Mouse (Mus musculus) hindbrain, embryonic 15.5 days (tissue): ENCODE measurements around the gene Slc24a1. TPM values are rescaled to one million over a fixed set of nuclear protein-coding genes. Genes with fewer than 3 reads are reported as not detected.
A peak's percentile ranks its signal among the peaks of the same experiment; 100 is the strongest.

Experiments
- ATAC-seq: fragments of 200-750 bp; cut with Nextera tagmentation; 2 replicates; pipeline ENCODE4 v1.8.0; 2017; ENCODE audit warnings: low read depth, moderate number of reproducible peaks, moderate TSS enrichment; ENCODE audit not compliant: low FRiP score
- H3K27ac ChIP-seq: fragments of 300-500 bp; sonication (generic); replicated peaks from 2 replicates; pipeline ENCODE4 v1.5.1; 2015; ENCODE audit warnings: mild to moderate bottlenecking, inconsistent platforms
- H3K27me3 ChIP-seq: fragments of 300-500 bp; sonication (generic); 2 replicates; pipeline ENCODE4 v1.6.1; 2015; ENCODE audit warnings: control low read depth, inconsistent platforms
- H3K36me3 ChIP-seq: fragments of 300-500 bp; sonication (generic); 2 replicates; pipeline ENCODE4 v1.6.1; 2015; ENCODE audit warnings: control low read depth, inconsistent platforms
- H3K4me1 ChIP-seq: fragments of 300-500 bp; sonication (generic); replicated peaks from 2 replicates; pipeline ENCODE4 v1.6.1; 2015; ENCODE audit warnings: control low read depth, inconsistent platforms
- H3K4me2 ChIP-seq: fragments of 300-500 bp; sonication (generic); 2 replicates; pipeline ENCODE4 v1.6.1; 2015; ENCODE audit warnings: moderate library complexity, mild to moderate bottlenecking, inconsistent platforms
- H3K4me3 ChIP-seq: fragments of 300-500 bp; sonication (generic); 2 replicates; pipeline ENCODE4 v1.5.1; 2015; ENCODE audit warnings: mild to moderate bottlenecking, inconsistent platforms
- H3K9ac ChIP-seq: fragments of 300-500 bp; sonication (generic); 2 replicates; pipeline ENCODE4 v1.6.1; 2015; ENCODE audit warnings: inconsistent platforms
- H3K9me3 ChIP-seq: fragments of 300-500 bp; sonication (generic); 2 replicates; pipeline ENCODE4 v1.6.1; 2016; ENCODE audit warnings: control low read depth, inconsistent platforms
- WGBS: fragments of 180-500 bp; shearing (Covaris S2); methylation state at CpG from one replicate; pipeline ENCODE4 v1.1.7; 2015; 5-methylcytosine and 5-hydroxymethylcytosine counted together
- polyA plus RNA-seq: library from polyadenylated mRNA; unstranded; fragments of >200 nt; fragmentation: Nextera tagmentation; extraction: Ambion mirVana; gene quantifications from 2 replicates; pipeline ENCODE4 v1.2.1, GENCODE M21; 2015

Gene Slc24a1
- polyA plus RNA-seq, 1 experiment from 2014 or later = 0.10 TPM

DNA sequence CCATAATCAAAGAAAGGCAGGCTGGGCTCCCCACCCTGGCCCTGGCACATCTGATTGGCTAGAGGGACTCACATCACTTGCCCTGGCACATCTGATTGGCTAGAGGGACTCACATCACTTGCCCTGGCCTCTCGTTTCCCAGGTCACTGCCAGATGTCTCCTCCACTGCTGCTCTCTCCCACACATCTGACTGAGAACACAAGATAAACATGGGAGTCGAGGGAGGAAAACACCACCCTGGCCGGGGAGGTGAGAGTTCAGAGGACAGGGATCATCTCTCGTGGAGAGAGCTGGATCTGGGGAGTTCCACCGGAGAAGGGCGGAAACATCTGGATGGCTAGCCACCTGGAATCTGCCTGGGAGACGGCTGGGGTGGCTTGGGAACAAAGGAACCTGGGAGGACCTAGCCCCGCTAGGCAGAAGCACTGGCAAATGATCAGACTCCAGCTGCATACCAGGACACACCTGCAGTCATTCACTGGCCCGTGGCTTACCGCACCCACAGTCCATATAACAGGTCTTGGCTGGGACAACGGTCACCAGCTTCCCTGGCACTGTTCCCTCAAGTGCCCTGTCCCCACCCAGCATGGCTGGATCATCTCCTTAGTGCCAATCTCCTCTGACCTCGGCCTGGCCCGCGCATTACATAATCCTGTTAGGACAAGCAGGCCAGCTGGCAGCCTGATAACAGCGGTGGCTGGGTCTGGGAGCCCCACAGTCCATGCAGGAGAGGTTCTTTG is 17.2 kb downstream of the Slc24a1 start:
- no peaks in the 10 kb centered on the region for H3K36me3 ChIP-seq
- no peak overlapping the region for H3K4me2 ChIP-seq
- H3K9me3 ChIP-seq = no peaks in the 10 kb centered on the region
- no peak overlapping the region for H3K4me3 ChIP-seq
- H3K27ac ChIP-seq = no peak overlapping the region
- no peak overlapping the region for H3K9ac ChIP-seq
- WGBS = 62% methylated on average over 15 of the region's 15 CpGs
- H3K4me1 ChIP-seq = no peaks in the 10 kb centered on the region
- ATAC-seq = no peak; the same call in 1 of the 2 replicates
- no peaks in the 10 kb centered on the region for H3K27me3 ChIP-seq

GRCm38 (mm10) chr9:64931751-64932610 is 19.4 kb downstream of the Slc24a1 start:
- no peak overlapping the region for H3K4me2 ChIP-seq
- no peaks in the 10 kb centered on the region for H3K27me3 ChIP-seq
- no peak overlapping the region for H3K4me3 ChIP-seq
- no peaks in the 10 kb centered on the region for H3K36me3 ChIP-seq
- H3K27ac ChIP-seq = no peak overlapping the region
- WGBS = 80% methylated on average over 7 of the region's 7 CpGs
- ATAC-seq = no peak
- 0 out of 2 replicates have a peak, but pooled peaks cover 1% of the 10 kb centered on the region for H3K4me1 ChIP-seq
- no peak overlapping the region for H3K9ac ChIP-seq
- no peaks in the 10 kb centered on the region for H3K9me3 ChIP-seq

GRCm38 (mm10) chr9:64930256-64930655 is 21.2 kb downstream of the Slc24a1 start:
- 86% methylated on average over 4 of the region's 4 CpGs for WGBS
- no peaks in the 10 kb centered on the region for H3K36me3 ChIP-seq
- H3K4me1 ChIP-seq = peaks cover 10% of the 10 kb centered on the region
- no peak overlapping the region for H3K4me2 ChIP-seq
- H3K9ac ChIP-seq = no peak overlapping the region
- no peak for ATAC-seq
- no peak overlapping the region for H3K27ac ChIP-seq
- no peaks in the 10 kb centered on the region for H3K27me3 ChIP-seq
- H3K9me3 ChIP-seq = no peaks in the 10 kb centered on the region
- no peak overlapping the region for H3K4me3 ChIP-seq

GRCm38 (mm10) chr9:64926201-64926991 is 25.0 kb downstream of the Slc24a1 start:
- Histone ChIP-seq H3K36me3 (no peaks in the 10 kb centered on the region), H3K9ac (no peak overlapping the region), H3K4me3 (no peak overlapping the region), H3K4me2 (no peak overlapping the region), H3K9me3 (no peaks in the 10 kb centered on the region), H3K27me3 (no peaks in the 10 kb centered on the region), H3K4me1 (peaks cover 10% of the 10 kb centered on the region), H3K27ac (no peak overlapping the region; the same call in 1 of the 2 replicates)
- ATAC-seq = peak; percentile 78; the same call in 1 of the 2 replicates
- WGBS = 69% methylated on average over 8 of the region's 8 CpGs

DNA sequence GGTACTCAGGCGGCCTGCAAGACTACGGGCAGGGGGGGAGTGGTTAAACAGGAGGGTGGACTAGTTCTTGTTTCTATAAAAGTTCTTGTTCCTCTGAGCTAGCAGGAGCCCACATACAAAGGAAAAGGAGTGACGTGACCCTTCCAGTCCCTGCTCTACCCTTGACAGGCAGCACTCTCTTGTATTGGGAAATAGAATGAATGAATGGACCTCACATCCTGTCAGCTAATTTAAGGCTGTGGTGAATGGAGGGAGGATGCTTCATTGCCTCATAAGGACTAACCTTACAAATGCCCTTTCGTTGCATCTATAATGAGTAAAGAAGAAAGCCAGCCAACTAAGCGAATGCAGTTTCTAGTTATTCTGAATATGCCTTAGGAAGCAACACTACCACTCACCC is 25.6 kb downstream of the Slc24a1 start:
- Histone ChIP-seq H3K27me3 (no peaks in the 10 kb centered on the region), H3K4me1 (peaks cover 10% of the 10 kb centered on the region), H3K27ac (no peak overlapping the region; the same call in 1 of the 2 replicates), H3K36me3 (no peaks in the 10 kb centered on the region), H3K4me2 (no peak overlapping the region), H3K4me3 (no peak overlapping the region), H3K9me3 (no peaks in the 10 kb centered on the region), H3K9ac (no peak overlapping the region)
- no peak for ATAC-seq
- 44% methylated on average over 5 of the region's 5 CpGs for WGBS

DNA sequence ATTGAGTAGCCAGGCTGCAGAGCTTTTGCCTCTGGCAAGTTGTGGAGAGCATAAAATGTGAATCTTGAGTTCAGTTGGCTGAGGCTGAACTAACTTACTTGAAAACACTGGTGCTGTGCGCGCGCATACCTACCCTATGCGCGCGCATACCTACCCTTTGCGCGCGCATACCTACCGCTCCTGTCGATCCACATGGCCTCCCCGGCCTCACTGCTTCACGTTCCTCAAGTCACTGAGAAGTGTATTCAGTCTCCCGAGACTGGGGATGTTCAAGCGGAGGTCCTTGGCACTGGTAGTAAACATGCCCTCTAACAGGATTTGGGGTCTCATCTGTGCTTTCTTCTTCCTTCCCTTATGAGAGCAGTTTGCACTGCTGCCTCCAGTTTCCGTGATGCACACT is 32.8 kb downstream of the Slc24a1 start:
- H3K4me2 ChIP-seq = no peak overlapping the region
- 37% methylated on average over 16 of the region's 16 CpGs for WGBS
- no peak overlapping the region for H3K4me3 ChIP-seq
- no peaks in the 10 kb centered on the region for H3K9me3 ChIP-seq
- H3K36me3 ChIP-seq = peaks cover 12% of the 10 kb centered on the region
- no peak overlapping the region for H3K9ac ChIP-seq
- no peak for ATAC-seq
- no peak overlapping the region for H3K27ac ChIP-seq
- H3K4me1 ChIP-seq = no peaks in the 10 kb centered on the region
- no peaks in the 10 kb centered on the region for H3K27me3 ChIP-seq

DNA sequence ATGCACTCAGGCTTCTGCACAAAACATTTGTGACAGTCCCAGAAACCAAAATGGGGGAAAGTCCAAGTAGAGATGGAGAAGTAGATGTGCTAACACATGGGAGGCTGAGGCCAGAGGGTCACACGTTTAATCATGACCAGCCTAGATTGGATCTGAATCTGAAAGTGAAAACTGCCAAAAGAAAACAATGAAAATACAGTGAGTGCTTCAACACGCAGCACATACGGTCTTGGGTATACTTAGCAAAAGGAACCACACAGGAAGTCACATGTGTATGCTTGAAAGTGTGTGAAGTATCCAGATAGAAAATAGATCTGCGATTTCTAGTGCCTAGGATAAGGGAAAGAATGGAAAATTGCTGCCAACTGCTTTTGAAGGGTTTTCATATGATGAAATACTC is 36.8 kb downstream of the Slc24a1 start:
- no peak overlapping the region for H3K27ac ChIP-seq
- 88% methylated on average over 4 of the region's 4 CpGs for WGBS
- H3K36me3 ChIP-seq = peaks cover 43% of the 10 kb centered on the region
- H3K9ac ChIP-seq = no peak overlapping the region
- no peaks in the 10 kb centered on the region for H3K27me3 ChIP-seq
- no peak overlapping the region for H3K4me2 ChIP-seq
- H3K9me3 ChIP-seq = no peaks in the 10 kb centered on the region
- no peaks in the 10 kb centered on the region for H3K4me1 ChIP-seq
- no peak overlapping the region for H3K4me3 ChIP-seq
- no peak for ATAC-seq

GRCm38 (mm10) chr9:64913973-64914372 is 37.4 kb downstream of the Slc24a1 start:
- ATAC-seq = no peak
- WGBS = 87% methylated on average over 2 of the region's 2 CpGs
- Histone ChIP-seq H3K9me3 (no peaks in the 10 kb centered on the region), H3K4me3 (no peak overlapping the region), H3K27me3 (no peaks in the 10 kb centered on the region), H3K27ac (no peak overlapping the region), H3K4me1 (no peaks in the 10 kb centered on the region), H3K36me3 (peaks cover 46% of the 10 kb centered on the region), H3K9ac (no peak overlapping the region), H3K4me2 (no peak overlapping the region)

DNA sequence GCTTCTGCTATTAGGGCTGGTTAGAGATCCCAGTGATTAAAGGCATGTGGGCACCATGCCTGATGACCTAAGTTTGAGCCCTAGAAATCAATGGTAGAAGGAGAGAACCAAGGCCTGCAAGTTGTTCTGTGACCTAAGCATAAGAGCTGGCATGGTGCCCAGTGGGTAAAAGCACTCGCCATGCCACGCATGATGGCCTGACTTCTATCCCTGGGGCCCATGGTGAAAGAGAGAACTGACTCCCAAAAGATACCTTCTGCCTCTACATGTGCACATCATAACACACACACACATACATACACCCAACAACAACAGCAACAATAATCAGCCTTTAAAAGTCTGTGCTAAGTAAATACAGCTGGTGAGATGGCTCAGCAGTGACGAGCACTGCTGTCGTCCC is 38.0 kb downstream of the Slc24a1 start:
- peaks cover 46% of the 10 kb centered on the region for H3K36me3 ChIP-seq

DNA sequence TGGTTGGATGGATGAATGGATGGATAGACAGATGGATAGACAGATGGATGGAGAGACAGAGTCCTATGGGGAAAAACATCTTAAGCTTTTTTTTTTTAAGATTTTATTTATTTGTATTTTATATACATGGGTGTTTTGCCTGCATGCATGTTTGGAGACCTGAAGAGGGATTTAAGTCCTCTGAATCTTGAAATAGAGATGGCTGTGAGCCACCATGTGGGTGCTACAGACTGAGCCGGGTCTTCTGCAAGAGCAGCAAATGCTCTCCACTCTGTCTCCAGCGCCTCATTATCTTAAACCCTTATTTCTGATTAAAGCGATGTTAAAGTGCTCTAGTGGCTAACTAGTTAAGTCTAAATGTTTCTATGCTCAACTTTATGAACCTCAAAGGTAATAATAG is 44.0 kb downstream of the Slc24a1 start:
- peaks cover 52% of the 10 kb centered on the region for H3K36me3 ChIP-seq
- WGBS = 92% methylated on average over 3 of the region's 3 CpGs
- no peak overlapping the region for H3K27ac ChIP-seq

More for the DNA sequence above, 38.0 kb downstream of the Slc24a1 start:
- no peak for ATAC-seq
- H3K27me3 ChIP-seq = no peaks in the 10 kb centered on the region
- WGBS = 93% methylated on average over 4 of the region's 4 CpGs
- no peak overlapping the region for H3K4me3 ChIP-seq
- H3K9me3 ChIP-seq = no peaks in the 10 kb centered on the region
- no peak overlapping the region for H3K27ac ChIP-seq
- no peak overlapping the region for H3K4me2 ChIP-seq
- no peaks in the 10 kb centered on the region for H3K4me1 ChIP-seq
- H3K9ac ChIP-seq = no peak overlapping the region

DNA sequence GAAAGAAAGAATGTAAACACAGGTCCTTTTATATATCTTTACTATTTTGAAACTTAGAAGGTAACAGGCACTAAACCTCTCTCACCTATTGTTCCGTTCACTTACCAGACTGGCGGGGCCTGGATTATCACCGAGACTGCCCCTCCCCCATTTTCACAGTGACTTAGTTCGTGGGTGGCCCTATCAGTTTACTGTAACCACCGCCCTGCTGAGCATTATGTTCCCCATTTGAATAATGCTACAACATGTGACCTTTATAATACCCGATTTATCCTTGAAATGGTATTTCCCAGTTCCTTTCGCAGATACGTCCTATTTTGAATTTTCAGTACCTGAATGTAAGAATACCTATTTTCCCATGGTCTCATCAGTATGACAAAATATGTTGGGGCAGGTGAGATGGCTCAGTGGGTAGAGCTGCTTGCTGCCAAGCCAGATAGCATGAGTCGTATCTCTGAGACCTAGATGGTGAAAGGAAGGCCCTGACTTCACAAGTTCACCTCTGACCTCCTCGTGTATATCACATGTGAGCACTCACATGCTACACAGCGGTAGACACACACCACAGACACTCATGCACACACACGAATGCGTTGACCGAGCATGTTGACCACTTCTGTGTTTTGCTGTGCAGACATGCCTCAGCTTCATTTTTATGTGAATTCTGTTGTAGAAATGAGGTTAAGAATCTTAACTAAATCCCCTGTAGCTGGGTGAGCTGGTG is 46.3 kb downstream of the Slc24a1 start:
- H3K4me1 ChIP-seq = no peaks in the 10 kb centered on the region
- ATAC-seq = no peak
- H3K4me2 ChIP-seq = no peak overlapping the region
- peaks cover 41% of the 10 kb centered on the region for H3K36me3 ChIP-seq
- H3K9ac ChIP-seq = no peak overlapping the region
- 91% methylated on average over 14 of the region's 14 CpGs for WGBS
- H3K27me3 ChIP-seq = no peaks in the 10 kb centered on the region
- H3K4me3 ChIP-seq = no peak overlapping the region
- no peaks in the 10 kb centered on the region for H3K9me3 ChIP-seq
- H3K27ac ChIP-seq = no peak overlapping the region

More for the DNA sequence above, 44.0 kb downstream of the Slc24a1 start:
- Histone ChIP-seq H3K4me1 (no peaks in the 10 kb centered on the region), H3K4me3 (no peak overlapping the region), H3K27me3 (no peaks in the 10 kb centered on the region), H3K4me2 (no peak overlapping the region), H3K9me3 (no peaks in the 10 kb centered on the region), H3K9ac (no peak overlapping the region)
- no peak for ATAC-seq
